Mouse (Mus musculus) thymus, postnatal 14 days (tissue): ENCODE data around the gene Pdzrn4.

ENCODE experiments used
- DNase-seq: peaks from one replicate; pipeline ENCODE4 v3.0.0; 2021

The Pdzrn4 gene

GRCm38 (mm10) chr15:92597011-92597780 lies 200.5 kb downstream of the Pdzrn4 start:
- no peak for DNase-seq

GRCm38 (mm10) chr15:92598380-92599295 lies 202.0 kb downstream of the Pdzrn4 start:
- no peak for DNase-seq

GRCm38 (mm10) chr15:92599381-92599780 lies 202.7 kb downstream of the Pdzrn4 start:
- DNase-seq, result no peak

- DNase-seq, result no peak
Measured at GRCm38 (mm10) chr15:92610866-92611265, 214.2 kb downstream of the Pdzrn4 start.

- no peak for DNase-seq
Measured at GRCm38 (mm10) chr15:92612386-92612785, 215.7 kb downstream of the Pdzrn4 start.

GRCm38 (mm10) chr15:92613228-92613627 lies 216.5 kb downstream of the Pdzrn4 start:
- DNase-seq, result no peak

GRCm38 (mm10) chr15:92621731-92622234 lies 225.1 kb downstream of the Pdzrn4 start:
- DNase-seq, result no peak

- DNase-seq, result no peak
Measured at GRCm38 (mm10) chr15:92622323-92622722, 225.6 kb downstream of the Pdzrn4 start.

- no peak for DNase-seq
Measured at GRCm38 (mm10) chr15:92629172-92629571, 232.5 kb downstream of the Pdzrn4 start.

GRCm38 (mm10) chr15:92634044-92634610 lies 237.4 kb downstream of the Pdzrn4 start:
- DNase-seq, result no peak

GRCm38 (mm10) chr15:92640212-92641082 lies 243.8 kb downstream of the Pdzrn4 start:
- no peak for DNase-seq

GRCm38 (mm10) chr15:92671279-92672051 lies 274.8 kb downstream of the Pdzrn4 start:
- DNase-seq, result no peak

- no peak for DNase-seq
Measured at GRCm38 (mm10) chr15:92676096-92676495, 279.4 kb downstream of the Pdzrn4 start.

GRCm38 (mm10) chr15:92678377-92678776 lies 281.7 kb downstream of the Pdzrn4 start:
- no peak for DNase-seq

GRCm38 (mm10) chr15:92679541-92679940 lies 282.9 kb downstream of the Pdzrn4 start:
- DNase-seq, result no peak

GRCm38 (mm10) chr15:92696276-92696956 lies 299.7 kb downstream of the Pdzrn4 start:
- DNase-seq, result no peak

- DNase-seq, result no peak
Measured at GRCm38 (mm10) chr15:92704146-92704545, 307.5 kb downstream of the Pdzrn4 start.

- DNase-seq, result no peak
Measured at GRCm38 (mm10) chr15:92738676-92739075, 342.0 kb downstream of the Pdzrn4 start.

- DNase-seq, result no peak
Measured at GRCm38 (mm10) chr15:92739887-92740286, 343.2 kb downstream of the Pdzrn4 start.

- DNase-seq, result no peak
Measured at GRCm38 (mm10) chr15:92743624-92744023, 346.9 kb downstream of the Pdzrn4 start.

- DNase-seq, result no peak
Measured at GRCm38 (mm10) chr15:92746081-92746480, 349.4 kb downstream of the Pdzrn4 start.
